Mouse (Mus musculus): ENCODE measurements at regions not wholly inside any gene's neighbourhood (a gene's known extent, or its start where the extent isn't known, plus 50 kb on each side); places are given as distances from the start of the nearest gene placed in this dataset.

- DNase-seq (ENCODE audit: low spot score in 2 of 2) = no peak
Observed at GRCm38 (mm10) chr16:9253054-9253453, 423.2 kb downstream of the 1810013L24Rik start.

- DNase-seq (ENCODE audit: low spot score in 2 of 2) = no peak
Observed at GRCm38 (mm10) chr16:9255351-9255750, 425.5 kb downstream of the 1810013L24Rik start.

GRCm38 (mm10) chr16:9260966-9261365 is 431.1 kb downstream of the 1810013L24Rik start:
- DNase-seq (ENCODE audit: low spot score in 2 of 2) = no peak

- DNase-seq (ENCODE audit: low spot score in 2 of 2) = no peak
Observed at GRCm38 (mm10) chr16:9264554-9265145, 434.8 kb downstream of the 1810013L24Rik start.

GRCm38 (mm10) chr16:9267204-9267603 is 437.3 kb downstream of the 1810013L24Rik start:
- DNase-seq (ENCODE audit: low spot score in 2 of 2) = no peak

- DNase-seq (ENCODE audit: low spot score in 2 of 2) = no peak
Observed at GRCm38 (mm10) chr16:9270099-9270498, 440.2 kb downstream of the 1810013L24Rik start.

GRCm38 (mm10) chr16:9270671-9271070 is 440.8 kb downstream of the 1810013L24Rik start:
- no peak for DNase-seq (ENCODE audit: low spot score in 2 of 2)

GRCm38 (mm10) chr16:9273751-9274300 is 443.9 kb downstream of the 1810013L24Rik start:
- no peak for DNase-seq (ENCODE audit: low spot score in 2 of 2)

GRCm38 (mm10) chr16:9274583-9275100 is 444.7 kb downstream of the 1810013L24Rik start:
- no peak for DNase-seq (ENCODE audit: low spot score in 2 of 2)

GRCm38 (mm10) chr16:9275426-9275825 is 445.5 kb downstream of the 1810013L24Rik start:
- DNase-seq (ENCODE audit: low spot score in 2 of 2) = no peak

- no peak for DNase-seq (ENCODE audit: low spot score in 2 of 2)
Observed at GRCm38 (mm10) chr16:9277064-9277463, 447.2 kb downstream of the 1810013L24Rik start.

- DNase-seq (ENCODE audit: low spot score in 2 of 2) = no peak
Observed at GRCm38 (mm10) chr16:9279726-9280125, 449.8 kb downstream of the 1810013L24Rik start.

- no peak for DNase-seq (ENCODE audit: low spot score in 2 of 2)
Observed at GRCm38 (mm10) chr16:9280431-9280830, 450.5 kb downstream of the 1810013L24Rik start.

GRCm38 (mm10) chr16:9280931-9281330 is 451.0 kb downstream of the 1810013L24Rik start:
- peak; percentile 83 to 88 for DNase-seq (ENCODE audit: low spot score in 2 of 2)

GRCm38 (mm10) chr16:9284423-9284822 is 454.5 kb downstream of the 1810013L24Rik start:
- DNase-seq (ENCODE audit: low spot score in 2 of 2) = no peak

GRCm38 (mm10) chr16:9285921-9286320 is 456.0 kb downstream of the 1810013L24Rik start:
- DNase-seq (ENCODE audit: low spot score in 2 of 2) = no peak

- DNase-seq (ENCODE audit: low spot score in 2 of 2) = no peak
Observed at GRCm38 (mm10) chr16:9287557-9287956, 457.7 kb downstream of the 1810013L24Rik start.

- no peak for DNase-seq (ENCODE audit: low spot score in 2 of 2)
Observed at GRCm38 (mm10) chr16:9291356-9292020, 461.6 kb downstream of the 1810013L24Rik start.

- no peak for DNase-seq (ENCODE audit: low spot score in 2 of 2)
Observed at GRCm38 (mm10) chr16:9303134-9303533, 473.2 kb downstream of the 1810013L24Rik start.

- DNase-seq (ENCODE audit: low spot score in 2 of 2) = no peak
Observed at GRCm38 (mm10) chr16:9304079-9304478, 474.2 kb downstream of the 1810013L24Rik start.

GRCm38 (mm10) chr16:9310744-9311143 is 480.8 kb downstream of the 1810013L24Rik start:
- no peak for DNase-seq (ENCODE audit: low spot score in 2 of 2)

- DNase-seq (ENCODE audit: low spot score in 2 of 2) = no peak
Observed at GRCm38 (mm10) chr16:9335626-9336025, 505.7 kb downstream of the 1810013L24Rik start.

- peak in 1 of 2 experiments; percentile 25 for DNase-seq (ENCODE audit: low spot score in 2 of 2)
Observed at GRCm38 (mm10) chr16:9336063-9336462, 506.2 kb downstream of the 1810013L24Rik start.

Data from layer of hippocampus, adult 8-10 months (tissue).